Mouse (Mus musculus): ENCODE measurements around the gene Atp2a2. TPM values are rescaled to one million over a fixed set of nuclear protein-coding genes. Genes with fewer than 3 reads are reported as not detected.

Atp2a2 gene
- polyA plus RNA-seq, 1 experiment from 2014 or later: 37.0 TPM

GRCm38 (mm10) chr5:122454883-122455282 is 47.1 kb downstream of the Atp2a2 start:
- Histone ChIP-seq H3K4me1 (peaks cover 2% of the 10 kb centered on the region), H3K9me3 (replicated peaks) (no peaks in the 10 kb centered on the region), H3K4me3 (no peak overlapping the region), H3K36me3 (peaks cover 90% of the 10 kb centered on the region), H3K27me3 (ENCODE audit: low read depth, poor library complexity, severe bottlenecking) (no peaks in the 10 kb centered on the region), H3K27ac (replicated peaks) (no peak overlapping the region)
- WGBS: 96% methylated on average over 3 of the region's 3 CpGs
- DNase-seq (ENCODE audit: low spot score): no peak

GRCm38 (mm10) chr5:122454442-122454841 is 47.6 kb downstream of the Atp2a2 start:
- Histone ChIP-seq H3K9me3 (replicated peaks) (no peaks in the 10 kb centered on the region), H3K36me3 (peaks cover 87% of the 10 kb centered on the region), H3K4me3 (no peak overlapping the region), H3K4me1 (peaks cover 6% of the 10 kb centered on the region), H3K27ac (replicated peaks) (no peak overlapping the region), H3K27me3 (ENCODE audit: low read depth, poor library complexity, severe bottlenecking) (no peaks in the 10 kb centered on the region)
- DNase-seq (ENCODE audit: low spot score): no peak
- 91% methylated on average over 4 of the region's 4 CpGs for WGBS

- H3K4me1 ChIP-seq: peaks cover 6% of the 10 kb centered on the region
- peaks cover 84% of the 10 kb centered on the region for H3K36me3 ChIP-seq
- no peaks in the 10 kb centered on the region for H3K27me3 ChIP-seq (ENCODE audit: low read depth, poor library complexity, severe bottlenecking)
- 93% methylated on average over 6 of the region's 6 CpGs for WGBS
- H3K9me3 ChIP-seq (replicated peaks): no peaks in the 10 kb centered on the region
- DNase-seq (ENCODE audit: low spot score): no peak
- H3K4me3 ChIP-seq: no peak overlapping the region
- H3K27ac ChIP-seq (replicated peaks): no peak overlapping the region
Observed at GRCm38 (mm10) chr5:122453188-122453587, 48.8 kb downstream of the Atp2a2 start.

GRCm38 (mm10) chr5:122452194-122452593 is 49.8 kb downstream of the Atp2a2 start:
- H3K4me1 ChIP-seq: peaks cover 6% of the 10 kb centered on the region
- H3K27me3 ChIP-seq (ENCODE audit: low read depth, poor library complexity, severe bottlenecking): no peaks in the 10 kb centered on the region
- no peak overlapping the region for H3K4me3 ChIP-seq
- no peak for DNase-seq (ENCODE audit: low spot score)
- H3K9me3 ChIP-seq (replicated peaks): no peaks in the 10 kb centered on the region
- H3K36me3 ChIP-seq: peaks cover 82% of the 10 kb centered on the region
- WGBS: 84% methylated on average over 7 of the region's 7 CpGs
- H3K27ac ChIP-seq (replicated peaks): no peak overlapping the region

- Histone ChIP-seq H3K27me3 (ENCODE audit: low read depth, poor library complexity, severe bottlenecking) (no peaks in the 10 kb centered on the region), H3K4me3 (no peak overlapping the region), H3K4me1 (peaks cover 6% of the 10 kb centered on the region), H3K9me3 (replicated peaks) (no peaks in the 10 kb centered on the region), H3K36me3 (peaks cover 82% of the 10 kb centered on the region), H3K27ac (replicated peaks) (no peak overlapping the region)
- no peak for DNase-seq (ENCODE audit: low spot score)
- WGBS: 94% methylated on average over 5 of the region's 5 CpGs
Observed at GRCm38 (mm10) chr5:122451324-122451723, 50.7 kb downstream of the Atp2a2 start.

GRCm38 (mm10) chr5:122450913-122451317 is 51.1 kb downstream of the Atp2a2 start:
- DNase-seq (ENCODE audit: low spot score): no peak
- no peaks in the 10 kb centered on the region for H3K27me3 ChIP-seq (ENCODE audit: low read depth, poor library complexity, severe bottlenecking)
- 80% methylated on average over 5 of the region's 5 CpGs for WGBS
- H3K4me3 ChIP-seq: no peak overlapping the region
- no peaks in the 10 kb centered on the region for H3K9me3 ChIP-seq (replicated peaks)
- no peak overlapping the region for H3K27ac ChIP-seq (replicated peaks)
- peaks cover 6% of the 10 kb centered on the region for H3K4me1 ChIP-seq
- H3K36me3 ChIP-seq: peaks cover 82% of the 10 kb centered on the region

GRCm38 (mm10) chr5:122449946-122450345 is 52.1 kb downstream of the Atp2a2 start:
- no peak for DNase-seq (ENCODE audit: low spot score)
- Histone ChIP-seq H3K27me3 (ENCODE audit: low read depth, poor library complexity, severe bottlenecking) (no peaks in the 10 kb centered on the region), H3K4me1 (peaks cover 6% of the 10 kb centered on the region), H3K27ac (replicated peaks) (no peak overlapping the region), H3K4me3 (no peak overlapping the region), H3K9me3 (replicated peaks) (no peaks in the 10 kb centered on the region), H3K36me3 (peaks cover 82% of the 10 kb centered on the region)
- 58% methylated on average over 7 of the region's 7 CpGs for WGBS

- H3K4me1 ChIP-seq: peaks cover 6% of the 10 kb centered on the region
- no peak overlapping the region for H3K4me3 ChIP-seq
- no peaks in the 10 kb centered on the region for H3K9me3 ChIP-seq (replicated peaks)
- H3K27me3 ChIP-seq (ENCODE audit: low read depth, poor library complexity, severe bottlenecking): no peaks in the 10 kb centered on the region
- no peak overlapping the region for H3K27ac ChIP-seq (replicated peaks)
- DNase-seq (ENCODE audit: low spot score): no peak
- peaks cover 82% of the 10 kb centered on the region for H3K36me3 ChIP-seq
- 87% methylated on average over 5 of the region's 5 CpGs for WGBS
Observed at GRCm38 (mm10) chr5:122448869-122449268, 53.2 kb downstream of the Atp2a2 start.

- H3K27me3 ChIP-seq (ENCODE audit: low read depth, poor library complexity, severe bottlenecking): no peaks in the 10 kb centered on the region
- peaks cover 82% of the 10 kb centered on the region for H3K36me3 ChIP-seq
Observed at GRCm38 (mm10) chr5:122447857-122448256, 54.2 kb downstream of the Atp2a2 start.

GRCm38 (mm10) chr5:122445051-122445610 is 56.9 kb downstream of the Atp2a2 start:
- DNase-seq (ENCODE audit: low spot score): no peak
- no peak overlapping the region for H3K4me3 ChIP-seq
- peaks cover 6% of the 10 kb centered on the region for H3K4me1 ChIP-seq
- WGBS: 95% methylated on average over 11 of the region's 11 CpGs
- H3K27me3 ChIP-seq (ENCODE audit: low read depth, poor library complexity, severe bottlenecking): no peaks in the 10 kb centered on the region
- H3K27ac ChIP-seq (replicated peaks): no peak overlapping the region
- no peaks in the 10 kb centered on the region for H3K9me3 ChIP-seq (replicated peaks)
- peaks cover 91% of the 10 kb centered on the region for H3K36me3 ChIP-seq

More at GRCm38 (mm10) chr5:122447857-122448256, 54.2 kb downstream of the Atp2a2 start:
- 89% methylated on average over 8 of the region's 8 CpGs for WGBS
- Histone ChIP-seq H3K27ac (replicated peaks) (no peak overlapping the region), H3K4me1 (peaks cover 6% of the 10 kb centered on the region), H3K4me3 (no peak overlapping the region), H3K9me3 (replicated peaks) (no peaks in the 10 kb centered on the region)
- no peak for DNase-seq (ENCODE audit: low spot score)

GRCm38 (mm10) chr5:122444492-122444891 is 57.5 kb downstream of the Atp2a2 start:
- no peak overlapping the region for H3K4me3 ChIP-seq
- no peak overlapping the region for H3K27ac ChIP-seq (replicated peaks)
- no peaks in the 10 kb centered on the region for H3K27me3 ChIP-seq (ENCODE audit: low read depth, poor library complexity, severe bottlenecking)
- peaks cover 94% of the 10 kb centered on the region for H3K36me3 ChIP-seq
- 95% methylated on average over 10 of the region's 10 CpGs for WGBS
- no peaks in the 10 kb centered on the region for H3K9me3 ChIP-seq (replicated peaks)
- no peak for DNase-seq (ENCODE audit: low spot score)
- H3K4me1 ChIP-seq: no peaks in the 10 kb centered on the region

GRCm38 (mm10) chr5:122440095-122440630 is 61.9 kb downstream of the Atp2a2 start:
- peaks cover 100% of the 10 kb centered on the region for H3K36me3 ChIP-seq
- WGBS: 95% methylated on average over 12 of the region's 12 CpGs

GRCm38 (mm10) chr5:122439400-122440094 is 62.5 kb downstream of the Atp2a2 start:
- no peak overlapping the region for H3K27ac ChIP-seq (replicated peaks)
- WGBS: 92% methylated on average over 19 of the region's 19 CpGs
- no peaks in the 10 kb centered on the region; the same call in 1 of the 2 replicates for H3K9me3 ChIP-seq (replicated peaks)
- no peaks in the 10 kb centered on the region for H3K27me3 ChIP-seq (ENCODE audit: low read depth, poor library complexity, severe bottlenecking)
- no peak overlapping the region for H3K4me3 ChIP-seq
- no peak for DNase-seq (ENCODE audit: low spot score)
- H3K36me3 ChIP-seq: peaks cover 100% of the 10 kb centered on the region
- H3K4me1 ChIP-seq: no peaks in the 10 kb centered on the region

More at GRCm38 (mm10) chr5:122440095-122440630, 61.9 kb downstream of the Atp2a2 start:
- Histone ChIP-seq H3K4me3 (no peak overlapping the region), H3K27me3 (ENCODE audit: low read depth, poor library complexity, severe bottlenecking) (no peaks in the 10 kb centered on the region), H3K27ac (replicated peaks) (no peak overlapping the region), H3K9me3 (replicated peaks) (no peaks in the 10 kb centered on the region; the same call in 1 of the 2 replicates), H3K4me1 (no peaks in the 10 kb centered on the region)
- DNase-seq (ENCODE audit: low spot score): no peak
